Comparison of ENCODE assay signal across 25 mouse cellular contexts in genomic region chr12:3239544-3239943, GRCm38 (mm10).
DNase-seq lines count a peak whose midpoint lies in the region; ATAC-seq lines count a peak whose summit lies in the region.
"Had no signal": no experiment of that assay in that cellular context is flagged by ENCODE, and none has a peak within 500 bp of the region (broad histone marks: within the 10 kb centered on the region; RNA-seq: fewer than 3 reads in every experiment).

No protein-coding gene starts in this region.

- no peaks in the 10 kb centered on the region for H3K27me3 ChIP-seq in hindbrain, embryonic 14.5 days (ENCODE audit: control insufficient read depth, insufficient read depth, low read length)
- no peaks in the 10 kb centered on the region for H3K27me3 ChIP-seq in hindbrain, embryonic 12.5 days
- no peaks in the 10 kb centered on the region for H3K27me3 ChIP-seq in splenic B cell, adult 2 months (ENCODE audit: control insufficient read depth, insufficient read depth, low read length, poor library complexity, severe bottlenecking)
- H3K27me3 ChIP-seq: embryonic facial prominence, embryonic 13.5 days; forebrain, embryonic 12.5 days; forebrain, embryonic 15.5 days; hindbrain, embryonic 13.5 days had no signal

- no peak overlapping the region for H3K9ac ChIP-seq in hindbrain, embryonic 14.5 days
- H3K9ac ChIP-seq in hindbrain, embryonic 12.5 days = no peak overlapping the region
- H3K9ac ChIP-seq: embryonic facial prominence, embryonic 13.5 days; forebrain, embryonic 12.5 days; forebrain, embryonic 15.5 days; hindbrain, embryonic 13.5 days had no signal

- H3K27ac ChIP-seq in hindbrain, embryonic 14.5 days = no peak overlapping the region
- no peak overlapping the region for H3K27ac ChIP-seq in hindbrain, embryonic 12.5 days
- H3K27ac ChIP-seq: embryonic facial prominence, embryonic 10.5 days; embryonic facial prominence, embryonic 13.5 days; forebrain, embryonic 12.5 days; forebrain, embryonic 15.5 days; heart, adult 2 months; heart, embryonic 10.5 days; hindbrain, embryonic 13.5 days; hindbrain, postnatal 0 days had no signal

- ATAC-seq in hindbrain, embryonic 14.5 days (ENCODE audit: low FRiP score) = no peak
- ATAC-seq in hindbrain, embryonic 12.5 days (ENCODE audit: low FRiP score) = no peak
- ATAC-seq: activated CD4-positive, CD25-positive, alpha-beta regulatory T cell, adult 4 months; forebrain, embryonic 15.5 days; hindbrain, postnatal 0 days; inflammation-experienced regulatory T-cells, adult 6 months; intestine, embryonic 16.5 days had no signal

- H3K4me2 ChIP-seq in hindbrain, embryonic 14.5 days (replicated peaks) = no peak overlapping the region
- H3K4me2 ChIP-seq in hindbrain, embryonic 12.5 days (replicated peaks) = no peak overlapping the region
- H3K4me2 ChIP-seq: embryonic facial prominence, embryonic 13.5 days; forebrain, embryonic 12.5 days; forebrain, embryonic 15.5 days; hindbrain, embryonic 13.5 days had no signal

- H3K9me3 ChIP-seq in hindbrain, embryonic 14.5 days (ENCODE audit: control insufficient read depth, low read length) = no peaks in the 10 kb centered on the region
- 0 out of 2 replicates have a peak, but pooled peaks cover 10% of the 10 kb centered on the region for H3K9me3 ChIP-seq in hindbrain, embryonic 12.5 days (replicated peaks)
- H3K9me3 ChIP-seq: forebrain, embryonic 15.5 days; hindbrain, embryonic 13.5 days had no signal

- peaks cover 5% of the 10 kb centered on the region; the same call in 1 of the 2 replicates for H3K4me1 ChIP-seq in hindbrain, embryonic 14.5 days (replicated peaks; ENCODE audit: control insufficient read depth, insufficient read depth, low read length)
- no peaks in the 10 kb centered on the region for H3K4me1 ChIP-seq in hindbrain, embryonic 12.5 days
- H3K4me1 ChIP-seq: embryonic facial prominence, embryonic 10.5 days; embryonic facial prominence, embryonic 13.5 days had no signal

- H3K4me3 ChIP-seq in hindbrain, embryonic 14.5 days (replicated peaks; ENCODE audit: low read length) = no peak overlapping the region
- no peak overlapping the region for H3K4me3 ChIP-seq in hindbrain, embryonic 12.5 days
- H3K4me3 ChIP-seq: embryonic facial prominence, embryonic 10.5 days; embryonic facial prominence, embryonic 13.5 days; erythroblast, embryonic 14.5 days; forebrain, embryonic 12.5 days; forebrain, embryonic 15.5 days; heart, adult 2 months; heart, embryonic 10.5 days; hindbrain, embryonic 13.5 days had no signal

- peaks cover 32% of the 10 kb centered on the region for H3K36me3 ChIP-seq in hindbrain, embryonic 14.5 days (replicated peaks; ENCODE audit: control insufficient read depth, insufficient read depth)
- H3K36me3 ChIP-seq in hindbrain, embryonic 12.5 days = peaks cover 40% of the 10 kb centered on the region
- peaks cover 8% of the 10 kb centered on the region for H3K36me3 ChIP-seq in splenic B cell, adult 2 months (ENCODE audit: control insufficient read depth, insufficient read depth, low read length, poor library complexity, severe bottlenecking)

- DNase-seq in hindbrain, embryonic 14.5 days (ENCODE audit: low spot score) = peak; percentile 22
- DNase-seq in ES-CJ7 (ENCODE audit: low read depth, low spot score) (peak; percentile 10), ZHBTc4 (ENCODE audit: low read depth, low spot score) (peak; percentile 17)
- peak; percentile 18 for DNase-seq in splenic B cell, adult 2 months (ENCODE audit: low read depth, low spot score)
- no peak for DNase-seq in testis, postnatal 10 days (ENCODE audit: low spot score)
- DNase-seq in thymus, postnatal 36 days = no peak
- DNase-seq: adrenal gland, postnatal 10 days; adrenal gland, postnatal 36 days; cerebellum, postnatal 10 days; cerebellum, postnatal 36 days; embryo, embryonic 11 days; gastrocnemius, postnatal 25 days; heart, adult 2 months had no signal

- 96% methylated on average over 1 of the region's 1 CpGs for WGBS in hindbrain, embryonic 14.5 days
- 100% methylated on average over 1 of the region's 1 CpGs for WGBS in hindbrain, embryonic 12.5 days

Comparison
In these comparisons a context has a peak if more than half of its experiments do, and no peak if none do; other contexts are left out.
1. DNase-seq: peak in hindbrain, embryonic 14.5 days (single experiment), ES-CJ7 (single experiment), ZHBTc4 (single experiment) and splenic B cell, adult 2 months (single experiment); none in testis, postnatal 10 days (single experiment) and thymus, postnatal 36 days (0 of 2).